ENCODE assay signal across 12 mouse cellular contexts in the genomic region with DNA sequence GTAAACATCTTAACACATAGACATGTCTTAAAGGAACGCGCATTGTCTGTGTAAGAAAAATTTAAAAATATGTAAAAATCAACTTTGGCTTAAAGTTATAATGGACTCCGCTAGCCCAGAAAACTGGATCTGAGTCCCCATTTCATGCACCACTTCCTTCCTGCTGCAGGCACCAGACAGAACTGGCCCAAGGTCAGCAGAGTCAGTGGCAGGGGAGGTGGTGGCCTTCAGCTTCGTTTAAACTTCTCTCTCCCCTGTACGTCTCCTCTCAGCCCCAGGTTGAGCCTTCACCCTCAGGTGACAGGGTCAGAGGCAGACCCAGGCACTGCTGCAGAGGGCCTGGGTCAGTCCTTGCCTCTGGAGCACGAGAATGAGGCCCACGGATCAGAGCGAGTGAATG. TPM values are rescaled to one million over a fixed set of nuclear protein-coding genes. Genes with fewer than 3 reads are reported as not detected.
DNase-seq lines count a peak whose midpoint lies in the region; ATAC-seq and TF ChIP-seq lines count a peak whose summit lies in the region.
"Had no signal": no experiment of that assay in that cellular context is flagged by ENCODE, and none has a peak within 500 bp of the region (broad histone marks: within the 10 kb centered on the region; RNA-seq: fewer than 3 reads in every experiment).

No protein-coding gene starts in this region.

- TF ChIP-seq EP300 in heart, adult 2 months (IDR thresholded peaks at IDR 0.05; ENCODE audit: insufficient read depth, low read depth, low read length), result no peak

- no peak for TF ChIP-seq POLR2A in heart, adult 2 months (IDR thresholded peaks at IDR 0.05; ENCODE audit: insufficient read depth, low read depth, low read length)

- peaks cover 35% of the 10 kb centered on the region for H3K4me1 ChIP-seq in heart, adult 2 months (ENCODE audit: control insufficient read depth, insufficient read depth, low read length)
- peaks cover 16% of the 10 kb centered on the region for H3K4me1 ChIP-seq in lung, embryonic 14.5 days (ENCODE audit: insufficient read depth)
- H3K4me1 ChIP-seq in embryonic facial prominence, embryonic 10.5 days, result peaks cover 56% of the 10 kb centered on the region

- 47% methylated on average over 8 of the region's 8 CpGs for WGBS in heart, adult 2 months
- 56% methylated on average over 8 of the region's 8 CpGs for WGBS in lung, embryonic 14.5 days
- whole genome bisulfite sequencing in embryonic facial prominence, embryonic 10.5 days, result 54% methylated on average over 8 of the region's 8 CpGs

- H3K9me3 ChIP-seq in lung, embryonic 14.5 days (ENCODE audit: low read depth, low read length), result no peaks in the 10 kb centered on the region
- H3K9me3 ChIP-seq in embryonic facial prominence, embryonic 10.5 days, result no peaks in the 10 kb centered on the region
- H3K9me3 ChIP-seq: liver, embryonic 15.5 days had no signal

- H3K27me3 ChIP-seq in heart, adult 2 months (ENCODE audit: control insufficient read depth, insufficient read depth, low read length), result no peaks in the 10 kb centered on the region
- H3K27me3 ChIP-seq in lung, embryonic 14.5 days (ENCODE audit: insufficient read depth, low read length), result no peaks in the 10 kb centered on the region
- H3K27me3 ChIP-seq in embryonic facial prominence, embryonic 10.5 days (replicated peaks; ENCODE audit: low read depth, poor library complexity, severe bottlenecking), result no peaks in the 10 kb centered on the region

- TF ChIP-seq CTCF in heart, adult 2 months (IDR thresholded peaks at IDR 0.05), result no peak
- no peak for TF ChIP-seq CTCF in lung, embryonic 14.5 days (IDR thresholded peaks at IDR 0.05; ENCODE audit: low read depth)

- no peak for ATAC-seq in lung, embryonic 14.5 days (ENCODE audit: insufficient read depth)
- no peak for ATAC-seq in frontal cortex, adult (ENCODE audit: low TSS enrichment)
- ATAC-seq: forebrain, embryonic 14.5 days had no signal

- H3K36me3 ChIP-seq in heart, adult 2 months (ENCODE audit: control insufficient read depth, insufficient read depth, low read length), result peaks cover 16% of the 10 kb centered on the region
- H3K36me3 ChIP-seq in lung, embryonic 14.5 days (ENCODE audit: insufficient read depth), result peaks cover 2% of the 10 kb centered on the region; the same call in 1 of the 2 replicates
- peaks cover 7% of the 10 kb centered on the region; the same call in 1 of the 2 replicates for H3K36me3 ChIP-seq in embryonic facial prominence, embryonic 10.5 days (replicated peaks)
- H3K36me3 ChIP-seq: liver, embryonic 15.5 days had no signal

- peaks cover 2% of the 10 kb centered on the region for H3K79me2 ChIP-seq in heart, adult 2 months (replicated peaks; ENCODE audit: control insufficient read depth, insufficient read depth, low read length)

- peak overlapping the region; percentile 23; the same call in 1 of the 2 replicates for H3K9ac ChIP-seq in heart, adult 2 months (ENCODE audit: low read depth, low read length)
- H3K9ac ChIP-seq in lung, embryonic 14.5 days, result no peak overlapping the region
- H3K9ac ChIP-seq: liver, embryonic 15.5 days had no signal

- no peak for DNase-seq in heart, adult 2 months
- DNase-seq in heart, postnatal 10 days, result no peak
- DNase-seq in lung, embryonic 14.5 days, result no peak
- no peak for DNase-seq in lung, postnatal 4 days
- DNase-seq in embryonic facial prominence, embryonic 10.5 days (ENCODE audit: low spot score), result no peak
- peak; percentile 45 to 67 for DNase-seq in kidney, postnatal 25 days
- DNase-seq in thymus, postnatal 4 days, result no peak
- DNase-seq: cerebellum, postnatal 36 days had no signal

- H3K27ac ChIP-seq in heart, adult 2 months, result peak overlapping the region; percentile 45
- H3K27ac ChIP-seq in lung, embryonic 14.5 days (ENCODE audit: low read depth), result 0 out of 2 replicates have a peak overlapping the region, but pooled peaks have one; percentile 32
- H3K27ac ChIP-seq in embryonic facial prominence, embryonic 10.5 days (replicated peaks), result peak overlapping the region; percentile 69
- H3K27ac ChIP-seq: liver, embryonic 15.5 days had no signal

- H3K4me3 ChIP-seq in heart, adult 2 months, result no peak overlapping the region
- no peak overlapping the region for H3K4me3 ChIP-seq in lung, embryonic 14.5 days (ENCODE audit: low read depth, low read length)
- no peak overlapping the region for H3K4me3 ChIP-seq in embryonic facial prominence, embryonic 10.5 days
- H3K4me3 ChIP-seq: liver, embryonic 15.5 days had no signal

- peak overlapping the region; percentile 12; the same call in 1 of the 2 replicates for H3K4me2 ChIP-seq in lung, embryonic 14.5 days
- H3K4me2 ChIP-seq: liver, embryonic 15.5 days had no signal

- intact Hi-C loops in heart, adult 2 months (cut with DNase I), result no loop called here
- intact Hi-C loops in heart, postnatal 10 days (cut with DNase I), result no loop called here

RNA-seq across cellular contexts. Expression of a gene that starts 6.6 kb away (rescaled TPM):
- 10 to 100 TPM; 12.9 to 17.0 TPM for total RNA-seq in heart, adult 2 months (2021)
- polyA plus RNA-seq in heart, adult 2 months (2012; rRNA removed), result 6.0 and 6.6 TPM in 2 replicates
- total RNA-seq in heart, postnatal 10 days (2021), result 10 to 100 TPM; 22.0 to 23.1 TPM
- polyA plus RNA-seq in lung, embryonic 14.5 days (2014; fragmentation: Nextera tagmentation; extraction: Ambion mirVana), result 14.8 and 15.8 TPM in 2 replicates
- polyA plus RNA-seq in embryonic facial prominence, embryonic 10.5 days (2016; fragmentation: Nextera tagmentation; extraction: Ambion mirVana), result 12.0 and 12.7 TPM in 2 replicates

RNA-seq across cellular contexts. Expression of a gene that starts 57.2 kb away (rescaled TPM):
- total RNA-seq in heart, adult 2 months (2021), result not detected
- 0.04 TPM in 1 of 2 replicates, not detected in the other for polyA plus RNA-seq in heart, adult 2 months (2012; rRNA removed)
- not detected for total RNA-seq in heart, postnatal 10 days (2021)
- polyA plus RNA-seq in lung, embryonic 14.5 days (2014; fragmentation: Nextera tagmentation; extraction: Ambion mirVana), result 0.05 and 0.26 TPM in 2 replicates
- polyA plus RNA-seq in embryonic facial prominence, embryonic 10.5 days (2016; fragmentation: Nextera tagmentation; extraction: Ambion mirVana), result 0.64 and 0.80 TPM in 2 replicates
- total RNA-seq: hematopoietic stem cell, adult 5-6 weeks had no signal

Comparison
In these comparisons a context has a peak if more than half of its experiments do, and no peak if none do; other contexts are left out.
1. DNase-seq: peak in kidney, postnatal 25 days (2 of 2); none in heart, adult 2 months (0 of 2), heart, postnatal 10 days (0 of 2), lung, embryonic 14.5 days (single experiment), lung, postnatal 4 days (0 of 2), embryonic facial prominence, embryonic 10.5 days (single experiment) and thymus, postnatal 4 days (single experiment).
2. Peak in every context shown above with its lines, with median percentiles within 50 percentile points of each other: H3K27ac ChIP-seq.